Mouse (Mus musculus): ENCODE measurements around the gene Ctu1. TPM values are rescaled to one million over a fixed set of nuclear protein-coding genes. Genes with fewer than 3 reads are reported as not detected.
"Not testable (repeated sequence)": the region's sequence is repeated elsewhere in the genome, so short reads cannot be mapped to it uniquely, and the experiment has no call there.

Ctu1 gene
- polyA plus RNA-seq, 1 experiment = 25.4 TPM

DNA sequence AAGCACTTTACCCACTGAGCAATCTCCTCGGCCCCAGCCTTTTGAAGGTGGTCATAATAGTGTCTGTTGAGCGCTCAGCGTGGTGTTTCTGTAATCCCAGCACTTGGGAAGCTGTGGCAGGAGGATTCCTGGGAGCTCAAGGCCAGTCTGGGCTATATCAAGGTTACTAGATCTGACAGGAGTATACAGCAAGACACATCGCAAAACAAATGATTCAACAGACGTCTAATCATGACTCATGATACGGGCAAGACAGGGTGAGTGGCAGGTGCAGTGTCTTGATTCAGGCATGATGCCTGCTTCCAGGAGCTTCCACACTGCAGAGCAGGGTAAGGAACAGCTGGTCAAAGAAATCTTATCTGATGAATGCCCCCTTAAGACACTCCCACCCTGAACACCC, 19.1 kb upstream of the Ctu1 start:
- TF ChIP-seq POLR2A (IDR thresholded peaks at IDR 0.05; ENCODE audit: borderline replicate concordance, extremely low read depth, insufficient read depth, insufficient read length, poor library complexity, severe bottlenecking) (no peak), CTCF (IDR thresholded peaks at IDR 0.05; ENCODE audit: borderline replicate concordance, extremely low read depth, insufficient read depth, insufficient read length) (no peak)
- DNase-seq (ENCODE audit: low read depth) = no peak

GRCm38 (mm10) chr7:43654519-43654918, 17.3 kb upstream of the Ctu1 start:
- DNase-seq (ENCODE audit: low read depth) = no peak
- TF ChIP-seq CTCF (IDR thresholded peaks at IDR 0.05; ENCODE audit: borderline replicate concordance, extremely low read depth, insufficient read depth, insufficient read length) = no peak
- TF ChIP-seq POLR2A (IDR thresholded peaks at IDR 0.05; ENCODE audit: borderline replicate concordance, extremely low read depth, insufficient read depth, insufficient read length, poor library complexity, severe bottlenecking) = no peak

DNA sequence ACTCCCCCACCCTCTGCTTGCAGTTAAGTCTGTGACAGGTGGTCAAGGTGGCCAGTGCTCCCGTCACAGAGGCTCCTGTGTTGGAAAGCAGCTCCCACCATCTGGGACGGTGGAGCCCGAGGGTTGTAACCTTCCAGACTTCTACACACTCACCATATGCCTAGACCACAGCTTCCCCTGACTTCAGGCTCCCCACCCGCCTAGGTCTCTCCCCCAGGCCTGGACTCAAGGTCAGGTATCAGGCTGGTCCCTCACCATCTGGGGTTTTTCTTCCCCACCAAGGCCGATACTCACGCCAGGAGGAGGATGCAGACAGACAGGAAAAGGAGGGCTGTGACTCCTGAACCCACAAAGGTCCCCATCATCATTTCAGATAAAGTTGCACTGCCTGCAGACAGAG, 15.6 kb upstream of the Ctu1 start:
- no peak for DNase-seq (ENCODE audit: low read depth)
- TF ChIP-seq POLR2A (IDR thresholded peaks at IDR 0.05; ENCODE audit: borderline replicate concordance, extremely low read depth, insufficient read depth, insufficient read length, poor library complexity, severe bottlenecking) (no peak), CTCF (IDR thresholded peaks at IDR 0.05; ENCODE audit: borderline replicate concordance, extremely low read depth, insufficient read depth, insufficient read length) (no peak)

DNA sequence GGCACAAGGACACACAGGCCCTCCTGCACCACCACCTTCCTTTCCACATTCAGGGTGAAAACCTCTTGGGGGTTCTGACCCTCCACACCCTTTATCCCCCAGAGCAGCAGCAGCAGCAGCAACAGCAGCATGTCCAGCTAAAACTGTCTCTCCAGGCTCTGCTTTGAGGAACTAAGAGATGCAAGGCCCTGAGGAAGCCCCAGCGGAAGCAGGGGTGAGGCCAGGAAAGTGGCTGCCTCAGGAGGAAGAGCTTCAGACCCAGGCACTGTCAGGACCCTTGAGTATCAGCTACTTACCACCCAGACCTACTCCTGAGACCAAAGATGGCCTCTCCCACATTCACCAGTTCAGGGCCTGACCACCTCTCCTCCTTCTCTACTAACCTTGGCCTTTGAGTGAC, 11.8 kb upstream of the Ctu1 start, which contains the start of gene Siglece:
TSS of gene Siglece (minus strand) at position 160 of the 400 bp plus-strand sequence.
- no peak for DNase-seq (ENCODE audit: low read depth)
- TF ChIP-seq POLR2A (IDR thresholded peaks at IDR 0.05; ENCODE audit: borderline replicate concordance, extremely low read depth, insufficient read depth, insufficient read length, poor library complexity, severe bottlenecking) = no peak
- no peak for TF ChIP-seq CTCF (IDR thresholded peaks at IDR 0.05; ENCODE audit: borderline replicate concordance, extremely low read depth, insufficient read depth, insufficient read length)

DNA sequence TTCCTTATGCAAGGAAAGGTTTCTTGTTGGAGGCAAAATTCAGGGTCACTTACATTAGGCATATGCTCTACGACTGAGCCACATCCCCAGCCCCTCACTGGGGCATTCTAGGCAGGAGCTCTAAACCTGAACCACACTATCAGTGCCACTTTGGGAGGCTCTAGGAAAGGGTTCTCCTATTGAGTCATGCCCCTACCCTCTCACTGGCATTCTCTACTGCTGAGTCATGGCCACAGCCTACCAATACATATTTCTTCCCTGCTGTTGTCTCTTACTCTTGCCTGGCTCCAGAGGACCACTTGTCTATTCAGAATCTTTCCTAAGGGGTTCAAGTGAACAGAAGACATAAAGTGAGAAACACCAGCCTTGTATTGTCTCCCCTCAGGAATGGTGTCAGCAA, 9.0 kb upstream of the Ctu1 start:
- no peak for TF ChIP-seq CTCF (IDR thresholded peaks at IDR 0.05; ENCODE audit: borderline replicate concordance, extremely low read depth, insufficient read depth, insufficient read length)
- TF ChIP-seq POLR2A (IDR thresholded peaks at IDR 0.05; ENCODE audit: borderline replicate concordance, extremely low read depth, insufficient read depth, insufficient read length, poor library complexity, severe bottlenecking) = no peak
- DNase-seq (ENCODE audit: low read depth) = no peak

- DNase-seq (ENCODE audit: low read depth) = not testable (repeated sequence)
Observed at GRCm38 (mm10) chr7:43667221-43667620, 4.6 kb upstream of the Ctu1 start.

DNA sequence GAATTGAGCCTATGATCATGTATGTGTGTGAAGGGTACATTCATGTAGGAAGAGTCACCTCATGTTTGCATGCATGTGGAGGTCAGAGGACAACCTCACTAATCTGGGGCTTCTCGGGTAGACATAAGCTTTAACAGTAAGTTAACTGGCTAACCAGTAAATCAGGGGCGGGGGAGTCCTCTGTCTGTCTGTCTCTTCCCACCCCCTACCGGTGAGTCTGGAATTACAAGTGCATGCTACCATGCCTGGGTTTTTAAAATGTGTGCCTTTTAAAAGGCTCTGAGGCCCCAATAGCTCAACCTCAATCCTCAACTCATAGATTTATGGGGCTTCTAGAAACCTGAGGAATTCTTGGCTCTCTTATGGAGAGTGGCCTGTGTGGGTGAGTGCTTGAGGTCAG, 3.2 kb upstream of the Ctu1 start:
- no peak for TF ChIP-seq POLR2A (IDR thresholded peaks at IDR 0.05; ENCODE audit: borderline replicate concordance, extremely low read depth, insufficient read depth, insufficient read length, poor library complexity, severe bottlenecking)
- peak; percentile 40; the same call in 1 of the 2 replicates for TF ChIP-seq CTCF (IDR thresholded peaks at IDR 0.05; ENCODE audit: borderline replicate concordance, extremely low read depth, insufficient read depth, insufficient read length)
- peak; percentile 5 for DNase-seq (ENCODE audit: low read depth)

DNA sequence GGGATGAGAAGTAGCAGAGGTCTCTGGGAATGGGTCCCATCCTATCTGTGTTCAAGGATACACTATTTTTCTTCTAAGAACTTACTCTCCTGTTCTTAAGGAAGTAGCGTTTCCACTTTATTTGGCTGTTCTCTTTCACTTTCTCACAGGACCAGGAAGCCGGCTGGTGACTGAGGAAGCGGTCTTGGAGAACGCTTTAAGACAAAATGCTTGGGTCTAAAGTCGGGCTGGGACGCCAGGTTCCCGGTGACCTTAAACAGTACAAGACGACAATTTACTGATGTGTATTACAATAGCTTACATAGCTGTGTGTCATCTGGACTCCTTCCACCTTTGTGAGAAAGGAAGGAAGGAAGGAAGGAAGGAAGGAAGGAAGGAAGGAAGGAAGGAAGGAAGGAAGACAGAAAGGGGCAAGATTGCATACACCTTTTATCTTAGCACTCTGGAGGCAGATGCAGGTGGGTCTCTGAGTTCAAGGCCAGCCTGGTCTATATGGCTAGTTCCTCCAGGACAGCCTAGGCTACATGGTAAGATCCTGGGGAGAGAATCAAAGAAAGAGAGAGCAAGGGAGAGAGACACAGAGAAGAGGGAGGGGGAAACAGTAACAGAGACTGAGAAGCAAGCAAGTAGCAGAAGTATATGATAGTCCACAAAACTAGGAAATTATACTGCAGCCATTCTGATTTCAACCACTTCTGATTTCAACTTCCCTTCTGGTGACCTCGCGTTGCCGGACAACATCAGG, 580 bp upstream of the Ctu1 start:
- no peak for TF ChIP-seq POLR2A (IDR thresholded peaks at IDR 0.05; ENCODE audit: borderline replicate concordance, extremely low read depth, insufficient read depth, insufficient read length, poor library complexity, severe bottlenecking)
- no peak for TF ChIP-seq CTCF (IDR thresholded peaks at IDR 0.05; ENCODE audit: borderline replicate concordance, extremely low read depth, insufficient read depth, insufficient read length)
- DNase-seq (ENCODE audit: low read depth) = no peak

- peak; percentile 9 for DNase-seq (ENCODE audit: low read depth)
Observed at GRCm38 (mm10) chr7:43672581-43673260, 905 bp downstream of the Ctu1 start.

DNA sequence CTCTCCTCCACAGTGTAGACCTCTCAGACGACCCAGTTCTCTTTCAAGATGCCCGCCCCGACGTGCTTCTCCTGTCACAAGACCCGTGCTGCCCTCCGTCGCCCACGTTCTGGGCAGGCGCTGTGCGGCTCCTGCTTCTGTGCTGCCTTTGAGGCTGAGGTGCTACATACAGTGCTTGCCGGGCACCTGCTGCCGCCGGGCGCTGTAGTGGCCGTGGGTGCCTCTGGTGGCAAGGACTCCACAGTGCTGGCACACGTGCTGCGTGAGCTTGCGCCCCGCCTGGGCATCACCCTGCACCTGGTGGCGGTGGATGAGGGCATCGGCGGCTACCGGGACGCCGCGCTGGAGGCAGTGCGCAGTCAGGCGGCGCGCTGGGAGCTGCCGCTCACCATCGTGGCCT, 3.3 kb downstream of the Ctu1 start:
- no peak for TF ChIP-seq CTCF (IDR thresholded peaks at IDR 0.05; ENCODE audit: borderline replicate concordance, extremely low read depth, insufficient read depth, insufficient read length)
- no peak for TF ChIP-seq POLR2A (IDR thresholded peaks at IDR 0.05; ENCODE audit: borderline replicate concordance, extremely low read depth, insufficient read depth, insufficient read length, poor library complexity, severe bottlenecking)
- no peak for DNase-seq (ENCODE audit: low read depth)

More at GRCm38 (mm10) chr7:43672581-43673260, 905 bp downstream of the Ctu1 start:
- TF ChIP-seq POLR2A (IDR thresholded peaks at IDR 0.05; ENCODE audit: borderline replicate concordance, extremely low read depth, insufficient read depth, insufficient read length, poor library complexity, severe bottlenecking) (no peak), CTCF (IDR thresholded peaks at IDR 0.05; ENCODE audit: borderline replicate concordance, extremely low read depth, insufficient read depth, insufficient read length) (no peak)

DNA sequence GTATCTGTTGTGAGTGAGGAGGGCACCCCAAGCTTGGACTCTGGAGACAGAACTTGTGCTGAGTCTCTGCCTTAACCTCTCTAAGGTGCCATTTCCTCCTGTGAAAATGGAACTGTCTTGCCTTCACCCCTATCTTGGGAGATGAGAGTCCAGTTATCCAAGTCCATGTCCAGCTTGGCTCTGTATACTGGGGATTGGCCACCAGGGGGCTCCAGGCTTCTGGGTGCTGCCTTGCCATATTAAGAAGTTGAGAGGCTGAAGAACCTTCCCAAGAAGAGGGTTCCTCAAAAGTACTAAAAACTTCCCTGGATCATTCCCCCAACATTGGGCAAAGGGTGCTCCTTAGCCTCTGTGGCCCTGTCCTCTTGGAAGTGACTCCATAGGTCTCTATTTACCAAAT, 6.7 kb downstream of the Ctu1 start:
- DNase-seq (ENCODE audit: low read depth) = peak; percentile 20
- TF ChIP-seq CTCF (IDR thresholded peaks at IDR 0.05; ENCODE audit: borderline replicate concordance, extremely low read depth, insufficient read depth, insufficient read length) (peak; percentile 56; the same call in 1 of the 2 replicates), POLR2A (IDR thresholded peaks at IDR 0.05; ENCODE audit: borderline replicate concordance, extremely low read depth, insufficient read depth, insufficient read length, poor library complexity, severe bottlenecking) (no peak)

- TF ChIP-seq CTCF (IDR thresholded peaks at IDR 0.05; ENCODE audit: borderline replicate concordance, extremely low read depth, insufficient read depth, insufficient read length) (peak; percentile 83), POLR2A (IDR thresholded peaks at IDR 0.05; ENCODE audit: borderline replicate concordance, extremely low read depth, insufficient read depth, insufficient read length, poor library complexity, severe bottlenecking) (no peak)
- peak; percentile 57 for DNase-seq (ENCODE audit: low read depth)
Observed at GRCm38 (mm10) chr7:43680960-43681359, 9.1 kb downstream of the Ctu1 start.
